Mouse (Mus musculus): ENCODE measurements around the gene Diaph3.

The Diaph3 gene

DNA sequence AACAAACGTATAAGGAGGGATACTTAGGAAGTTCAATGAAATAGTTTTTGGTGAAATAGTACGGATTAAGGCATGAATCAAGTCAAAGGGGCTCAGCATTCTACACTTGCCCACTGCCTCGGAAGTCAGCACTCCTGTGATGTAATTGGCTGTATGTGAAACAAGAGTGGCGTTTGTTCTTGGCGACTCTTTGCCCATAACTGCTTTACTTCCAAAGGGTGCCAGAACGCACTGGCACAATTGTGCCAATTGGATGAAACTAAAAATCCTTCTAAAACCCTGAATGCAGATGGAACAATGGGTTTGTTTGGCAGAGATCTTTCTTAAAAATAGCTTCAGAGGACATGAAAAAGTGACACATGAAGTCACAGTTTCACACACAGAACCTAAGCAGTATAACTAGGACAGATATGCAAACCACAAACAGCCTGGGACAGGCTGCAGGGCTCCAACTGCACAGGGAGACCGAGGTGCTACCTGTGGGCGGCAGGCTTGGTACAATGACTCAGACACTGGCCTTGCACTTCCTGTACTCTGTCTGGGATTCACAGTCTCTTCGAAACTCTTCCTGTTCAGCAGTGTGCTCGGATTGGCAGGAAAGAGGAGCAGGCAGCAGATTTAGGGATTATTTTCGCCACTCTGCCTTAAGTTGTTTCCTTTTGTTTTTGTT, 279.6 kb downstream of the Diaph3 start:
- in situ Hi-C loops (cut with MboI, MseI), result no loop called here

GRCm38 (mm10) chr14:86847154-86847810, 293.8 kb downstream of the Diaph3 start:
- in situ Hi-C loops (cut with MboI, MseI), result no loop called here

GRCm38 (mm10) chr14:86844075-86844474, 297.0 kb downstream of the Diaph3 start:
- in situ Hi-C loops (cut with MboI, MseI), result no loop called here

GRCm38 (mm10) chr14:86837642-86838041, 303.4 kb downstream of the Diaph3 start:
- in situ Hi-C loops (cut with MboI, MseI), result no loop called here

- in situ Hi-C loops (cut with MboI, MseI), result no loop called here
These were observed 306.2 kb downstream of the Diaph3 start for GRCm38 (mm10) chr14:86834851-86835250.

- in situ Hi-C loops (cut with MboI, MseI), result no loop called here
These were observed 306.8 kb downstream of the Diaph3 start for GRCm38 (mm10) chr14:86834269-86834668.

- in situ Hi-C loops (cut with MboI, MseI), result no loop called here
These were observed 308.0 kb downstream of the Diaph3 start for GRCm38 (mm10) chr14:86833003-86833402.

GRCm38 (mm10) chr14:86816246-86816645, 324.8 kb downstream of the Diaph3 start:
- in situ Hi-C loops (cut with MboI, MseI), result no loop called here

DNA sequence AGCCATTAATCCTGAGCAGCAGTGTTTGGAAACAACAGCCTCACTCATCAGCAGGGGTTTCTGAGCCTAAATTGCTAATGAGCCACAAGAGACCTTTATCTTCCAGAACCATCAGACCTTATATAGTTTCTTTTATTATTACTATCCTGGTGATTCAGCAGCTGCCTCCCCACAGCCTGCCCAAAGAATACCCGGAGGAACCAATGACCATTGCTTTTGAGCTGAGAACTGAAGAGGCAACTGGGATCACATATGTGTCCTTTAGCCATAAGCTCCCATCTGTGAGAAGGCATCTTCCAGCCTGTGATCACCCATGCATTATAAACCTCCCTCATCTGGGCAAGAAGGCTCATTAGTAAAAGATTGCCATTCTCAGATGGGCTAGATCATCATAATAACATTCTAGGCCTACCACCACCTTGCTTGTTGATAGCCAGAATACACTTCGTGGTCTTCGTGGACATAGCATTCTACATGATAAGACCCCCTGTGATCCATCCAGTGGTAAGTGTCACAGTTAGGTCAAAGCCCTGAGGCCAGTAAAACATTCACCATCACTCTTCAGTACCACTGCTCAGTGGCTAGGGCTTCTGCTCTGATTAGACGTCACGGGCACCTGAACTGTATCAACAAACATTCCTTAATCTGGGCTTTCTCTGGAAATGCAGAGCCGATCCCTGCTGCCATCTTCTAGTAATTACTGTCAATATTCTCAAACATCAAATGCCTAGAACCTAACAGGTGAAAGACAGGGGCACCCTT, 352.0 kb downstream of the Diaph3 start:
- in situ Hi-C loops (cut with MboI, MseI), result no loop called here

DNA sequence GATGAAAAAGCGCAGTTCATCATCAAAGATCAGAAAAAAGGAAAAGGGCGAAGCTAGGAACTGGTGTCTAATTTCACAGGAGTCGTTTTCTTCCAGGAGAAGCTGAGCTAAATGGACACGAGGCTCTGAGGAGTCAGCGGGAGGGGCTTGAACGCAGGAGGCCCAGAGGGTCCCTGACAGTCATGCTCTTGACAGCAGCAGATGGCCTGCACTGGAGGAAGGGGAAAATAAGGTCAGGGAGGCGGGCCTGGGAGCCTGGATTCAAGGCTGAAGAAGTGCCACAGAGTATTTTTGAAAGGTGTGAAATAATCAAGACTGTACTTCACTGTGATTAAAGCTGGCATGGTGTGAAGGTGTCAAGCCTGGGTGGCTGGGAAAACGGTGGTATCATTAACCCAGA, 354.2 kb downstream of the Diaph3 start:
- in situ Hi-C loops (cut with MboI, MseI), result no loop called here

GRCm38 (mm10) chr14:86781553-86782273, 359.3 kb downstream of the Diaph3 start:
- in situ Hi-C loops (cut with MboI, MseI), result no loop called here

- in situ Hi-C loops (cut with MboI, MseI), result no loop called here
These were observed 367.7 kb downstream of the Diaph3 start for GRCm38 (mm10) chr14:86773311-86773710.

- in situ Hi-C loops (cut with MboI, MseI), result no loop called here
These were observed 368.6 kb downstream of the Diaph3 start for GRCm38 (mm10) chr14:86772176-86773150.

GRCm38 (mm10) chr14:86764286-86764685, 376.7 kb downstream of the Diaph3 start:
- in situ Hi-C loops (cut with MboI, MseI), result no loop called here

- in situ Hi-C loops (cut with MboI, MseI), result loop anchor here (10.0 kb wide), 1 partner anchor 1047 kb away; no protein-coding TSS in a partner anchor
These were observed 383.2 kb downstream of the Diaph3 start for GRCm38 (mm10) chr14:86757604-86758520.

GRCm38 (mm10) chr14:86757132-86757531, 383.9 kb downstream of the Diaph3 start:
- in situ Hi-C loops (cut with MboI, MseI), result loop anchor here (10.0 kb wide), 1 partner anchor 1048 kb away; no protein-coding TSS in a partner anchor

DNA sequence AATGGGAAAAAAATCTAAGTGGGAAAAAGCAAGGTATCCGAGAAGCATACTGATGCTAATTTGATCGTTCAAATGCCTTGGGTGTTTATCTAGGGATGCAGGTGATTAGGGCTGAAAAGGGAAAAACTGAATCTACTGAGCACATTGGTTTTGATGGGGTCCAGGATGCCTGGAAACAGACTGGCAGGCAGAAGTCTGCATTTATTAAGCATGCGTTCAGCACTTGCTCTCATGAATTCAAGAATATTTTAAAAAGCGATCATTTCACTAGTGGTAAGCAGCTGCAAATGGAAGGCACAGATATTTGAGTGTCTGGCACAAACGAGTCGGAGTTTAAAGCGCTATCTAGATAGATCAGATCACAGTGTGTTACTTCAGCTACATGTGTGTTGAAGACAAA, 390.7 kb downstream of the Diaph3 start:
- in situ Hi-C loops (cut with MboI, MseI), result loop anchor here (10.0 kb wide), 1 partner anchor 1054 kb away; no protein-coding TSS in a partner anchor

DNA sequence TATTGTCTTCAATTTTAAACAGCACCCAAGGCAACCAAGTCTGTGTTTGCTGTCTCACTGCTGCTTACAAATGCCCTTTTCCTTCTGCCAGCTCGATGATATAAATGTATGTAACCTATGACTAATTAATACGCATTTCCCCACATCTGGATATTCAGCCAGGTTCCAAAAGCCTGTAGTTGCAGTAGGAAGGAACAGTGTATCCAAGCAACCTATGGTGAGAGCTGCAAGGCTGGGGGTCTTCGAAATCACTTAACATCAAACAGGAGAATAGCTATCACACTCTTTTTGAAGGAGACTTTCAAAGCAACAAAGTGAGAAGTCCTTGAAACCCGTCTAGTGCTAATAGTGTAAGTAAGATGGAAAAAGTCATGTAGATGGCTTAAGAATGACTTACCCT, 391.6 kb downstream of the Diaph3 start:
- in situ Hi-C loops (cut with MboI, MseI), result no loop called here

DNA sequence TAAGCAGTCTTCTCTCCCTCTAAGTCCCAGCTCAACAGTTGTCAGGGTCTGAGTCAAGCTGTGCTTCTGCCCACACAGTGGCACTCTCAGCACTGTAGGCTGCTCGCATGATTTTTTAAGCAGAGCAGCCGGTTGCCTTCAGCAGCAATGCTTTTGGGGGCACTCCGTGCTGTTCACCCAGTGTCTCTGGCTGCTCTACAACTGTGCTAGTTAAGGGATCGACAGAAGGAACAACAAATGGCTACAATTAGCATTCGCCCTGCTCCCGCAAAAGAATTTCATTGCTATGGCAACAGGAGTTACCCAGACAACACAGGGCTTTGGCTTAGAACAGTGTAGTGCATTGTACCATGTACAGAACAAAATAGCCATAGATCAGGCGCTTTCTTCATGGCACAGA, 392.2 kb downstream of the Diaph3 start:
- in situ Hi-C loops (cut with MboI, MseI), result no loop called here

Measured in regulatory T cell (primary cell).